Mouse (Mus musculus) midbrain, embryonic 15.5 days (tissue): ENCODE data around the gene Thoc3. TPM values are rescaled to one million over a fixed set of nuclear protein-coding genes. Genes with fewer than 3 reads are reported as not detected.

Source experiments
- ATAC-seq: fragments of 200-750 bp; cut with Nextera tagmentation; replicated peaks from 2 replicates; pipeline ENCODE4 v1.8.0; 2017; ENCODE audit warnings: moderate TSS enrichment
- H3K27ac ChIP-seq: fragments of 300-500 bp; sonication (generic); 2 replicates; pipeline ENCODE4 v1.5.1; 2015; ENCODE audit warnings: mild to moderate bottlenecking, inconsistent platforms
- H3K27me3 ChIP-seq: fragments of 300-500 bp; sonication (generic); replicated peaks from 2 replicates; pipeline ENCODE4 v1.6.1; 2015; ENCODE audit warnings: inconsistent platforms
- H3K36me3 ChIP-seq: fragments of 300-500 bp; sonication (generic); replicated peaks from 2 replicates; pipeline ENCODE4 v1.6.1; 2015; ENCODE audit warnings: inconsistent platforms
- H3K4me1 ChIP-seq: fragments of 300-500 bp; sonication (generic); 2 replicates; pipeline ENCODE4 v1.6.1; 2015; ENCODE audit warnings: inconsistent platforms
- H3K4me2 ChIP-seq: fragments of 300-500 bp; sonication (generic); 2 replicates; pipeline ENCODE4 v1.6.1; 2015; ENCODE audit warnings: inconsistent platforms, mild to moderate bottlenecking, moderate library complexity
- H3K4me3 ChIP-seq: fragments of 300-500 bp; sonication (generic); 2 replicates; pipeline ENCODE4 v1.5.1; 2015; ENCODE audit warnings: mild to moderate bottlenecking, inconsistent platforms
- H3K9ac ChIP-seq: fragments of 300-500 bp; sonication (generic); 2 replicates; pipeline ENCODE4 v1.6.1; 2015; ENCODE audit warnings: mild to moderate bottlenecking, inconsistent platforms
- H3K9me3 ChIP-seq: fragments of 300-500 bp; sonication (generic); 2 replicates; pipeline ENCODE4 v1.6.1; 2016; ENCODE audit warnings: inconsistent platforms
- WGBS: fragments of 180-500 bp; shearing (Covaris S2); methylation state at CpG from one replicate; pipeline ENCODE4 v1.1.7; 2015; ENCODE audit warnings: mixed read lengths; 5-methylcytosine and 5-hydroxymethylcytosine counted together
- polyA plus RNA-seq: library from polyadenylated mRNA; unstranded; fragments of >200 nt; fragmentation: Nextera tagmentation; extraction: Ambion mirVana; gene quantifications from 2 replicates; pipeline ENCODE4 v1.2.1, GENCODE M21; 2015

Thoc3 gene
- polyA plus RNA-seq, 1 experiment from 2014 or later: 112 TPM

GRCm38 (mm10) chr13:54479286-54479685 is 10.6 kb upstream of the Thoc3 start:
- H3K27ac ChIP-seq: no peak overlapping the region
- H3K4me1 ChIP-seq: no peaks in the 10 kb centered on the region
- no peaks in the 10 kb centered on the region for H3K9me3 ChIP-seq
- WGBS: 61% methylated on average over 3 of the region's 3 CpGs
- H3K9ac ChIP-seq: no peak overlapping the region
- H3K4me2 ChIP-seq: no peak overlapping the region
- no peaks in the 10 kb centered on the region for H3K36me3 ChIP-seq
- H3K27me3 ChIP-seq: no peaks in the 10 kb centered on the region
- no peak overlapping the region for H3K4me3 ChIP-seq
- ATAC-seq: no peak

GRCm38 (mm10) chr13:54475702-54476101 is 7.1 kb upstream of the Thoc3 start:
- 83% methylated on average over 5 of the region's 5 CpGs for WGBS
- Histone ChIP-seq H3K4me1 (no peaks in the 10 kb centered on the region), H3K9me3 (no peaks in the 10 kb centered on the region), H3K27me3 (no peaks in the 10 kb centered on the region), H3K36me3 (no peaks in the 10 kb centered on the region), H3K9ac (no peak overlapping the region), H3K4me3 (no peak overlapping the region), H3K27ac (no peak overlapping the region), H3K4me2 (no peak overlapping the region)
- no peak for ATAC-seq

GRCm38 (mm10) chr13:54474996-54475395 is 6.3 kb upstream of the Thoc3 start:
- no peak overlapping the region for H3K9ac ChIP-seq
- no peak overlapping the region for H3K4me2 ChIP-seq
- no peaks in the 10 kb centered on the region for H3K27me3 ChIP-seq
- WGBS: 87% methylated on average over 2 of the region's 2 CpGs
- no peaks in the 10 kb centered on the region for H3K4me1 ChIP-seq
- H3K27ac ChIP-seq: no peak overlapping the region
- H3K9me3 ChIP-seq: no peaks in the 10 kb centered on the region
- ATAC-seq: no peak
- no peak overlapping the region for H3K4me3 ChIP-seq
- no peaks in the 10 kb centered on the region for H3K36me3 ChIP-seq

- Histone ChIP-seq H3K4me2 (no peak overlapping the region), H3K9ac (no peak overlapping the region), H3K4me3 (no peak overlapping the region), H3K27me3 (no peaks in the 10 kb centered on the region), H3K4me1 (peaks cover 13% of the 10 kb centered on the region), H3K9me3 (no peaks in the 10 kb centered on the region), H3K36me3 (0 out of 2 replicates have a peak, but pooled peaks cover 3% of the 10 kb centered on the region), H3K27ac (no peak overlapping the region)
- WGBS: 86% methylated on average over 4 of the region's 4 CpGs
- ATAC-seq: no peak
These were observed 3.3 kb upstream of the Thoc3 start for GRCm38 (mm10) chr13:54471967-54472366.

- H3K9me3 ChIP-seq: peaks cover 4% of the 10 kb centered on the region; the same call in 1 of the 2 replicates
- peaks cover 13% of the 10 kb centered on the region for H3K4me1 ChIP-seq
- peaks cover 32% of the 10 kb centered on the region for H3K36me3 ChIP-seq
- peak; percentile 52; the same call in 1 of the 2 replicates for ATAC-seq
- H3K27me3 ChIP-seq: no peaks in the 10 kb centered on the region
- WGBS: 19% methylated on average over 4 of the region's 4 CpGs
- H3K4me2 ChIP-seq: peak overlapping the region; percentile 96
- no peak overlapping the region; the same call in 1 of the 2 replicates for H3K27ac ChIP-seq
- peak overlapping the region; percentile 97 for H3K4me3 ChIP-seq
- no peak overlapping the region for H3K9ac ChIP-seq
These were observed 334 bp upstream of the Thoc3 start for GRCm38 (mm10) chr13:54469012-54469354.

GRCm38 (mm10) chr13:54459282-54459681 is 9.4 kb downstream of the Thoc3 start:
- Histone ChIP-seq H3K27me3 (no peaks in the 10 kb centered on the region), H3K9ac (no peak overlapping the region), H3K4me3 (no peak overlapping the region), H3K9me3 (peaks cover 2% of the 10 kb centered on the region; the same call in 1 of the 2 replicates), H3K36me3 (peaks cover 56% of the 10 kb centered on the region), H3K27ac (no peak overlapping the region), H3K4me1 (no peaks in the 10 kb centered on the region), H3K4me2 (no peak overlapping the region)
- no peak for ATAC-seq
- WGBS: 87% methylated on average over 4 of the region's 4 CpGs

GRCm38 (mm10) chr13:54457062-54457461 is 11.6 kb downstream of the Thoc3 start:
- no peak overlapping the region for H3K4me2 ChIP-seq
- no peak overlapping the region for H3K9ac ChIP-seq
- no peak for ATAC-seq
- H3K36me3 ChIP-seq: peaks cover 37% of the 10 kb centered on the region
- H3K27me3 ChIP-seq: no peaks in the 10 kb centered on the region
- no peak overlapping the region for H3K27ac ChIP-seq
- no peak overlapping the region for H3K4me3 ChIP-seq
- H3K9me3 ChIP-seq: no peaks in the 10 kb centered on the region
- no peaks in the 10 kb centered on the region for H3K4me1 ChIP-seq
- WGBS: 92% methylated on average over 2 of the region's 2 CpGs

- peak; percentile 55 for ATAC-seq
- Histone ChIP-seq H3K4me3 (0 out of 2 replicates have a peak overlapping the region, but pooled peaks have one; percentile 3), H3K4me2 (peak overlapping the region; percentile 37), H3K9me3 (no peaks in the 10 kb centered on the region), H3K27ac (peak overlapping the region; percentile 34; the same call in 1 of the 2 replicates), H3K4me1 (peaks cover 18% of the 10 kb centered on the region), H3K36me3 (no peaks in the 10 kb centered on the region), H3K27me3 (no peaks in the 10 kb centered on the region), H3K9ac (no peak overlapping the region)
- 1% methylated on average over 15 of the region's 15 CpGs for WGBS
These were observed 21.0 kb downstream of the Thoc3 start for GRCm38 (mm10) chr13:54447496-54448224.

GRCm38 (mm10) chr13:54446686-54447495 is 21.8 kb downstream of the Thoc3 start:
- ATAC-seq: peak; percentile 82
- Histone ChIP-seq H3K4me2 (0 out of 2 replicates have a peak overlapping the region, but pooled peaks have one; percentile 37), H3K36me3 (no peaks in the 10 kb centered on the region), H3K4me3 (no peak overlapping the region), H3K27ac (peak overlapping the region; percentile 62), H3K27me3 (no peaks in the 10 kb centered on the region), H3K9me3 (no peaks in the 10 kb centered on the region), H3K9ac (no peak overlapping the region), H3K4me1 (peaks cover 18% of the 10 kb centered on the region)
- 12% methylated on average over 19 of the region's 19 CpGs for WGBS

GRCm38 (mm10) chr13:54443693-54444092 is 25.0 kb downstream of the Thoc3 start:
- no peaks in the 10 kb centered on the region for H3K27me3 ChIP-seq
- no peaks in the 10 kb centered on the region for H3K9me3 ChIP-seq
- no peaks in the 10 kb centered on the region for H3K36me3 ChIP-seq
- H3K27ac ChIP-seq: no peak overlapping the region
- H3K9ac ChIP-seq: no peak overlapping the region
- no peak for ATAC-seq
- H3K4me2 ChIP-seq: no peak overlapping the region
- 82% methylated on average over 3 of the region's 3 CpGs for WGBS
- H3K4me1 ChIP-seq: peaks cover 22% of the 10 kb centered on the region
- H3K4me3 ChIP-seq: no peak overlapping the region

- no peak for ATAC-seq
- Histone ChIP-seq H3K36me3 (no peaks in the 10 kb centered on the region), H3K9ac (no peak overlapping the region), H3K4me3 (no peak overlapping the region), H3K9me3 (no peaks in the 10 kb centered on the region), H3K27ac (no peak overlapping the region), H3K27me3 (no peaks in the 10 kb centered on the region), H3K4me2 (no peak overlapping the region), H3K4me1 (0 out of 2 replicates have a peak, but pooled peaks cover 7% of the 10 kb centered on the region)
- 64% methylated on average over 7 of the region's 7 CpGs for WGBS
These were observed 28.7 kb downstream of the Thoc3 start for GRCm38 (mm10) chr13:54439912-54440311.

- WGBS: 75% methylated on average over 3 of the region's 3 CpGs
- Histone ChIP-seq H3K9ac (no peak overlapping the region), H3K4me2 (no peak overlapping the region), H3K27ac (no peak overlapping the region), H3K4me1 (0 out of 2 replicates have a peak, but pooled peaks cover 7% of the 10 kb centered on the region), H3K9me3 (no peaks in the 10 kb centered on the region), H3K27me3 (no peaks in the 10 kb centered on the region), H3K4me3 (no peak overlapping the region), H3K36me3 (no peaks in the 10 kb centered on the region)
- ATAC-seq: no peak
These were observed 29.8 kb downstream of the Thoc3 start for GRCm38 (mm10) chr13:54438814-54439213.
